Mouse (Mus musculus): Measurements from ENCODE around the gene Ppp1r37. TPM values are rescaled to one million over a fixed set of nuclear protein-coding genes. Genes with fewer than 3 reads are reported as not detected.

Gene Ppp1r37
- polyA plus RNA-seq, 1 experiment from 2014 or later: 42.3 TPM

GRCm38 (mm10) chr7:19589207-19589606 lies 26.3 kb upstream of the Ppp1r37 start:
- Histone ChIP-seq H3K9ac (replicated peaks) (no peak overlapping the region), H3K27me3 (replicated peaks) (no peaks in the 10 kb centered on the region), H3K4me2 (no peak overlapping the region), H3K9me3 (replicated peaks) (no peaks in the 10 kb centered on the region), H3K27ac (replicated peaks) (no peak overlapping the region), H3K4me3 (replicated peaks) (no peak overlapping the region), H3K36me3 (peaks cover 97% of the 10 kb centered on the region), H3K4me1 (no peaks in the 10 kb centered on the region)
- no peak for ATAC-seq (ENCODE audit: low FRiP score)
- 52% methylated on average over 3 of the region's 3 CpGs for WGBS

GRCm38 (mm10) chr7:19586269-19586668 lies 23.4 kb upstream of the Ppp1r37 start:
- no peak overlapping the region for H3K4me2 ChIP-seq

GRCm38 (mm10) chr7:19580634-19581033 lies 17.8 kb upstream of the Ppp1r37 start:
- no peaks in the 10 kb centered on the region for H3K9me3 ChIP-seq (replicated peaks)
- peaks cover 51% of the 10 kb centered on the region for H3K27me3 ChIP-seq (replicated peaks)
- no peak overlapping the region for H3K27ac ChIP-seq (replicated peaks)
- no peak overlapping the region for H3K4me3 ChIP-seq (replicated peaks)
- H3K9ac ChIP-seq (replicated peaks): no peak overlapping the region
- peaks cover 52% of the 10 kb centered on the region for H3K36me3 ChIP-seq
- no peak overlapping the region for H3K4me2 ChIP-seq
- WGBS: 89% methylated on average over 8 of the region's 8 CpGs
- peaks cover 12% of the 10 kb centered on the region for H3K4me1 ChIP-seq
- 0 out of 2 replicates have a peak, but pooled peaks have one; percentile 23 for ATAC-seq (ENCODE audit: low FRiP score)

More at GRCm38 (mm10) chr7:19586269-19586668, 23.4 kb upstream of the Ppp1r37 start:
- Histone ChIP-seq H3K27me3 (replicated peaks) (no peaks in the 10 kb centered on the region), H3K9me3 (replicated peaks) (no peaks in the 10 kb centered on the region), H3K27ac (replicated peaks) (no peak overlapping the region), H3K4me1 (no peaks in the 10 kb centered on the region), H3K36me3 (peaks cover 94% of the 10 kb centered on the region), H3K4me3 (replicated peaks) (no peak overlapping the region), H3K9ac (replicated peaks) (no peak overlapping the region)
- no peak for ATAC-seq (ENCODE audit: low FRiP score)
- 81% methylated on average over 43 of the region's 46 CpGs for WGBS

GRCm38 (mm10) chr7:19579751-19580150 lies 16.9 kb upstream of the Ppp1r37 start:
- Histone ChIP-seq H3K4me1 (peaks cover 12% of the 10 kb centered on the region), H3K36me3 (peaks cover 44% of the 10 kb centered on the region), H3K27me3 (replicated peaks) (peaks cover 55% of the 10 kb centered on the region), H3K4me2 (no peak overlapping the region), H3K4me3 (replicated peaks) (no peak overlapping the region), H3K9ac (replicated peaks) (no peak overlapping the region), H3K9me3 (replicated peaks) (no peaks in the 10 kb centered on the region), H3K27ac (replicated peaks) (no peak overlapping the region)
- ATAC-seq (ENCODE audit: low FRiP score): no peak
- 85% methylated on average over 10 of the region's 10 CpGs for WGBS

GRCm38 (mm10) chr7:19578436-19578835 lies 15.6 kb upstream of the Ppp1r37 start:
- no peak for ATAC-seq (ENCODE audit: low FRiP score)
- no peak overlapping the region for H3K4me2 ChIP-seq
- no peak overlapping the region for H3K27ac ChIP-seq (replicated peaks)
- H3K27me3 ChIP-seq (replicated peaks): peaks cover 55% of the 10 kb centered on the region
- peaks cover 21% of the 10 kb centered on the region for H3K4me1 ChIP-seq
- H3K4me3 ChIP-seq (replicated peaks): no peak overlapping the region
- WGBS: 64% methylated on average over 4 of the region's 4 CpGs
- no peak overlapping the region for H3K9ac ChIP-seq (replicated peaks)
- peaks cover 31% of the 10 kb centered on the region for H3K36me3 ChIP-seq
- no peaks in the 10 kb centered on the region for H3K9me3 ChIP-seq (replicated peaks)

GRCm38 (mm10) chr7:19577877-19578414 lies 15.1 kb upstream of the Ppp1r37 start:
- Histone ChIP-seq H3K27me3 (replicated peaks) (peaks cover 55% of the 10 kb centered on the region), H3K36me3 (peaks cover 29% of the 10 kb centered on the region), H3K9me3 (replicated peaks) (no peaks in the 10 kb centered on the region), H3K9ac (replicated peaks) (no peak overlapping the region), H3K4me3 (replicated peaks) (peak overlapping the region; percentile 30), H3K4me2 (peak overlapping the region; percentile 59), H3K4me1 (peaks cover 22% of the 10 kb centered on the region), H3K27ac (replicated peaks) (no peak overlapping the region)
- no peak for ATAC-seq (ENCODE audit: low FRiP score)
- 18% methylated on average over 10 of the region's 10 CpGs for WGBS

GRCm38 (mm10) chr7:19577141-19577852 lies 14.4 kb upstream of the Ppp1r37 start, which contains the start of the genes Zfp296 and Gemin7:
Gene Zfp296, plus strand, starts transcription at chr7:19577287.
Gene Gemin7, minus strand, starts transcription at chr7:19577595.
- Histone ChIP-seq H3K36me3 (peaks cover 24% of the 10 kb centered on the region), H3K9me3 (replicated peaks) (no peaks in the 10 kb centered on the region), H3K27ac (replicated peaks) (no peak within 1 kb of the TSS), H3K4me3 (replicated peaks) (peak within 1 kb of the TSS; percentile 30), H3K4me1 (peaks cover 28% of the 10 kb centered on the region), H3K27me3 (replicated peaks) (peaks cover 55% of the 10 kb centered on the region), H3K9ac (replicated peaks) (no peak within 1 kb of the TSS; the same call in 1 of the 2 replicates), H3K4me2 (peak within 1 kb of the TSS; percentile 59)
- ATAC-seq (ENCODE audit: low FRiP score): no peak
- under 1% methylated on average over 56 of the region's 56 CpGs for WGBS

GRCm38 (mm10) chr7:19575559-19575958 lies 12.7 kb upstream of the Ppp1r37 start:
- Histone ChIP-seq H3K36me3 (peaks cover 7% of the 10 kb centered on the region), H3K4me1 (peaks cover 41% of the 10 kb centered on the region), H3K27me3 (replicated peaks) (peaks cover 52% of the 10 kb centered on the region), H3K27ac (replicated peaks) (no peak overlapping the region), H3K4me2 (no peak overlapping the region), H3K9ac (replicated peaks) (no peak overlapping the region), H3K4me3 (replicated peaks) (no peak overlapping the region), H3K9me3 (replicated peaks) (no peaks in the 10 kb centered on the region)
- ATAC-seq (ENCODE audit: low FRiP score): no peak
- 65% methylated on average over 3 of the region's 3 CpGs for WGBS

GRCm38 (mm10) chr7:19573776-19574140 lies 10.9 kb upstream of the Ppp1r37 start:
- H3K27me3 ChIP-seq (replicated peaks): peaks cover 35% of the 10 kb centered on the region
- peak overlapping the region; percentile 79 for H3K27ac ChIP-seq (replicated peaks)
- peak overlapping the region; percentile 70 for H3K4me3 ChIP-seq (replicated peaks)
- H3K9me3 ChIP-seq (replicated peaks): no peaks in the 10 kb centered on the region
- peak overlapping the region; percentile 87 for H3K4me2 ChIP-seq
- peaks cover 43% of the 10 kb centered on the region for H3K4me1 ChIP-seq
- WGBS: 26% methylated on average over 16 of the region's 16 CpGs
- H3K9ac ChIP-seq (replicated peaks): peak overlapping the region; percentile 72
- ATAC-seq (ENCODE audit: low FRiP score): 0 out of 2 replicates have a peak, but pooled peaks have one; percentile 11
- H3K36me3 ChIP-seq: peaks cover 16% of the 10 kb centered on the region

GRCm38 (mm10) chr7:19572926-19573775 lies 10.3 kb upstream of the Ppp1r37 start:
- H3K4me3 ChIP-seq (replicated peaks): peak overlapping the region; percentile 70
- ATAC-seq (ENCODE audit: low FRiP score): peak; percentile 83

GRCm38 (mm10) chr7:19569647-19570046 lies 6.8 kb upstream of the Ppp1r37 start:
- no peak for ATAC-seq (ENCODE audit: low FRiP score)
- no peaks in the 10 kb centered on the region for H3K9me3 ChIP-seq (replicated peaks)
- H3K4me3 ChIP-seq (replicated peaks): no peak overlapping the region
- no peaks in the 10 kb centered on the region for H3K27me3 ChIP-seq (replicated peaks)
- WGBS: 90% methylated on average over 3 of the region's 3 CpGs
- no peak overlapping the region for H3K27ac ChIP-seq (replicated peaks)
- peaks cover 34% of the 10 kb centered on the region for H3K36me3 ChIP-seq
- peaks cover 31% of the 10 kb centered on the region for H3K4me1 ChIP-seq
- no peak overlapping the region for H3K4me2 ChIP-seq
- H3K9ac ChIP-seq (replicated peaks): no peak overlapping the region

More at GRCm38 (mm10) chr7:19572926-19573775, 10.3 kb upstream of the Ppp1r37 start:
- under 1% methylated on average over 47 of the region's 53 CpGs for WGBS
- Histone ChIP-seq H3K36me3 (peaks cover 17% of the 10 kb centered on the region), H3K27ac (replicated peaks) (peak overlapping the region; percentile 79), H3K4me1 (peaks cover 43% of the 10 kb centered on the region), H3K9ac (replicated peaks) (peak overlapping the region; percentile 72), H3K4me2 (peak overlapping the region; percentile 87), H3K9me3 (replicated peaks) (no peaks in the 10 kb centered on the region), H3K27me3 (replicated peaks) (peaks cover 29% of the 10 kb centered on the region)
